Mouse (Mus musculus): ENCODE measurements around the gene Apol10a.
"Not testable (repeated sequence)": the region's sequence is repeated elsewhere in the genome, so short reads cannot be mapped to it uniquely, and the experiment has no call there.

GRCm38 (mm10) chr15:77447392-77447791 is 29.5 kb upstream of the Apol10a start, which contains the start of gene Apol7b:
- not testable (repeated sequence) for TF ChIP-seq CTCF (IDR thresholded peaks at IDR 0.05; ENCODE audit: insufficient read depth, low read length); POLR2A (IDR thresholded peaks at IDR 0.05; ENCODE audit: borderline replicate concordance, extremely low read depth, low read depth, low read length)
